Mouse (Mus musculus) limb, embryonic 14.5 days (tissue): ENCODE data around the gene Myo7a. TPM values are rescaled to one million over a fixed set of nuclear protein-coding genes. Genes with fewer than 3 reads are reported as not detected.

ENCODE experiments used
- ATAC-seq: fragments of 200-750 bp; cut with Nextera tagmentation; 2 replicates; pipeline ENCODE4 v1.8.0; 2017; ENCODE audit warnings: low read depth, moderate number of reproducible peaks, moderate TSS enrichment; ENCODE audit not compliant: low FRiP score
- DNase-seq: peaks from one replicate; pipeline ENCODE4 v3.0.0-alpha.2; 2015; ENCODE audit warnings: low spot score
- H3K27ac ChIP-seq: fragments of 300-500 bp; sonication (generic); replicated peaks from 2 replicates; pipeline ENCODE4 v1.5.1; 2014; ENCODE audit warnings: low read depth, mild to moderate bottlenecking, low read length, moderate library complexity, mixed read lengths
- H3K27me3 ChIP-seq: fragments of 300-500 bp; sonication (generic); 2 replicates; pipeline ENCODE4 v1.6.1; 2014; ENCODE audit warnings: low read length, mixed read lengths; ENCODE audit not compliant: control insufficient read depth, insufficient read depth
- H3K36me3 ChIP-seq: fragments of 300-500 bp; sonication (generic); 2 replicates; pipeline ENCODE4 v1.6.1; 2014; ENCODE audit warnings: mild to moderate bottlenecking, low read length, moderate library complexity, mixed read lengths; ENCODE audit not compliant: control insufficient read depth, insufficient read depth
- H3K4me1 ChIP-seq: fragments of 300-500 bp; sonication (generic); 2 replicates; pipeline ENCODE4 v1.6.1; 2014; ENCODE audit warnings: antibody characterized with exemption, low read length, mixed read lengths; ENCODE audit not compliant: control insufficient read depth, insufficient read depth
- H3K4me2 ChIP-seq: fragments of 300-500 bp; sonication (generic); replicated peaks from 2 replicates; pipeline ENCODE4 v1.6.1; 2014; ENCODE audit warnings: low read depth, mild to moderate bottlenecking, low read length, moderate library complexity; ENCODE audit not compliant: severe bottlenecking
- H3K4me3 ChIP-seq: fragments of 300-500 bp; sonication (generic); replicated peaks from 2 replicates; pipeline ENCODE4 v1.5.1; 2014; ENCODE audit warnings: low read length
- H3K9ac ChIP-seq: fragments of 300-500 bp; sonication (generic); 2 replicates; pipeline ENCODE4 v1.6.1; 2014; ENCODE audit warnings: mild to moderate bottlenecking, low read depth, low read length, moderate library complexity; ENCODE audit not compliant: severe bottlenecking
- H3K9me3 ChIP-seq: fragments of 300-500 bp; sonication (generic); 2 replicates; pipeline ENCODE4 v1.6.1; 2016; ENCODE audit warnings: low read length; ENCODE audit not compliant: control insufficient read depth
- POLR2A ChIP-seq: fragments of 200-500 bp; IDR thresholded peaks from 2 replicates; pipeline ENCODE4 v1.8.0; 2012; ENCODE audit warnings: inconsistent platforms, mild to moderate bottlenecking, moderate library complexity, borderline replicate concordance; ENCODE audit not compliant: insufficient read depth, insufficient read length; ENCODE audit errors: extremely low read depth
- WGBS: fragments of 180-500 bp; shearing (Covaris S2); extraction: QIAGEN DNeasy Blood & Tissue Kit; methylation state at CpG from one replicate; pipeline ENCODE4 v1.1.7; 2014; 5-methylcytosine and 5-hydroxymethylcytosine counted together
- polyA plus RNA-seq, 2 experiments: library from polyadenylated mRNA; depleted of rRNA in 1 of 2; stranded (reverse) in 1 of 2; unstranded in 1 of 2; fragments of >200 nt; fragmentation: Nextera tagmentation in 1 of 2; extraction: Ambion mirVana in 1 of 2; gene quantifications; 2 replicates each; pipeline versions ENCODE4 v1.2.1 to v1.2.3; 2012 to 2014

The Myo7a gene
- polyA plus RNA-seq, 2 experiments, result 8.1 to 18.1 TPM

GRCm38 (mm10) chr7:98066229-98066628, 53.1 kb downstream of the Myo7a start:
- Histone ChIP-seq H3K4me3 (no peak overlapping the region), H3K4me2 (no peak overlapping the region), H3K4me1 (no peaks in the 10 kb centered on the region), H3K9me3 (no peaks in the 10 kb centered on the region), H3K36me3 (no peaks in the 10 kb centered on the region), H3K27ac (no peak overlapping the region), H3K27me3 (no peaks in the 10 kb centered on the region), H3K9ac (no peak overlapping the region)
- no peak for DNase-seq
- 85% methylated on average over 11 of the region's 11 CpGs for WGBS
- TF ChIP-seq POLR2A, result no peak
- ATAC-seq, result no peak

- no peak for DNase-seq
- no peaks in the 10 kb centered on the region for H3K36me3 ChIP-seq
- no peak overlapping the region for H3K27ac ChIP-seq
- 79% methylated on average over 8 of the region's 8 CpGs for WGBS
- H3K4me2 ChIP-seq, result no peak overlapping the region
- H3K9ac ChIP-seq, result no peak overlapping the region
- no peaks in the 10 kb centered on the region for H3K4me1 ChIP-seq
- H3K27me3 ChIP-seq, result no peaks in the 10 kb centered on the region
- ATAC-seq, result no peak
- no peak for TF ChIP-seq POLR2A
- H3K9me3 ChIP-seq, result no peaks in the 10 kb centered on the region
- no peak overlapping the region for H3K4me3 ChIP-seq
These were observed 64.4 kb downstream of the Myo7a start for GRCm38 (mm10) chr7:98054942-98055341.

GRCm38 (mm10) chr7:98054461-98054860, 64.9 kb downstream of the Myo7a start:
- Histone ChIP-seq H3K4me2 (no peak overlapping the region), H3K36me3 (no peaks in the 10 kb centered on the region), H3K4me1 (no peaks in the 10 kb centered on the region), H3K9ac (no peak overlapping the region), H3K9me3 (no peaks in the 10 kb centered on the region), H3K4me3 (no peak overlapping the region), H3K27me3 (no peaks in the 10 kb centered on the region), H3K27ac (no peak overlapping the region)
- ATAC-seq, result no peak
- DNase-seq, result no peak
- WGBS, result 85% methylated on average over 9 of the region's 9 CpGs
- TF ChIP-seq POLR2A, result no peak

GRCm38 (mm10) chr7:98051980-98052379, 67.3 kb downstream of the Myo7a start:
- no peaks in the 10 kb centered on the region for H3K4me1 ChIP-seq
- no peak overlapping the region for H3K4me2 ChIP-seq
- TF ChIP-seq POLR2A, result no peak
- ATAC-seq, result no peak
- DNase-seq, result no peak
- no peak overlapping the region for H3K27ac ChIP-seq
- H3K9me3 ChIP-seq, result no peaks in the 10 kb centered on the region
- H3K36me3 ChIP-seq, result no peaks in the 10 kb centered on the region
- 13% methylated on average over 8 of the region's 8 CpGs for WGBS
- H3K4me3 ChIP-seq, result no peak overlapping the region
- H3K27me3 ChIP-seq, result no peaks in the 10 kb centered on the region
- H3K9ac ChIP-seq, result no peak overlapping the region

GRCm38 (mm10) chr7:98048101-98048824, 71.1 kb downstream of the Myo7a start:
- H3K4me1 ChIP-seq, result no peaks in the 10 kb centered on the region
- H3K9me3 ChIP-seq, result no peaks in the 10 kb centered on the region
- no peaks in the 10 kb centered on the region for H3K36me3 ChIP-seq
- H3K4me3 ChIP-seq, result no peak overlapping the region
- TF ChIP-seq POLR2A, result no peak
- no peaks in the 10 kb centered on the region for H3K27me3 ChIP-seq
- WGBS, result 77% methylated on average over 9 of the region's 9 CpGs
- H3K9ac ChIP-seq, result no peak overlapping the region
- no peak for ATAC-seq
- H3K27ac ChIP-seq, result no peak overlapping the region
- no peak overlapping the region for H3K4me2 ChIP-seq
- no peak for DNase-seq

- H3K4me2 ChIP-seq, result no peak overlapping the region
- 80% methylated on average over 7 of the region's 7 CpGs for WGBS
- no peak for TF ChIP-seq POLR2A
- H3K9ac ChIP-seq, result no peak overlapping the region
- no peaks in the 10 kb centered on the region for H3K4me1 ChIP-seq
- no peaks in the 10 kb centered on the region for H3K9me3 ChIP-seq
- ATAC-seq (no peak), DNase-seq (no peak)
- no peaks in the 10 kb centered on the region for H3K36me3 ChIP-seq
- no peak overlapping the region for H3K4me3 ChIP-seq
- no peaks in the 10 kb centered on the region for H3K27me3 ChIP-seq
- H3K27ac ChIP-seq, result no peak overlapping the region
These were observed 116.7 kb downstream of the Myo7a start for GRCm38 (mm10) chr7:98002617-98003016.

Other genes with a start within 250 kb of the Myo7a start
- not detected in 2 replicates for gene Gdpd4, start 199.6 kb downstream of the Myo7a start, polyA plus RNA-seq (2012; rRNA removed)
- gene Gdpd4, start 199.6 kb downstream of the Myo7a start, polyA plus RNA-seq (2014; fragmentation: Nextera tagmentation; extraction: Ambion mirVana), result not detected in 2 replicates
- gene Omp, start 26.0 kb upstream of the Myo7a start, polyA plus RNA-seq (2012; rRNA removed), result 0.25 and 0.38 TPM in 2 replicates
- gene Omp, start 26.0 kb upstream of the Myo7a start, polyA plus RNA-seq (2014; fragmentation: Nextera tagmentation; extraction: Ambion mirVana), result 0.17 and 0.18 TPM in 2 replicates
- gene Capn5, start 58.8 kb upstream of the Myo7a start, polyA plus RNA-seq (2012; rRNA removed), result 9.6 and 11.3 TPM in 2 replicates
- gene Capn5, start 58.8 kb upstream of the Myo7a start, polyA plus RNA-seq (2014; fragmentation: Nextera tagmentation; extraction: Ambion mirVana), result 5.6 and 6.5 TPM in 2 replicates
- gene B3gnt6, start 80.0 kb upstream of the Myo7a start, polyA plus RNA-seq (2012; rRNA removed), result 0.08 and 0.12 TPM in 2 replicates
- 0.14 TPM in 1 of 2 replicates, not detected in the other for gene B3gnt6, start 80.0 kb upstream of the Myo7a start, polyA plus RNA-seq (2014; fragmentation: Nextera tagmentation; extraction: Ambion mirVana)
- gene Acer3, start 201.7 kb upstream of the Myo7a start, polyA plus RNA-seq (2012; rRNA removed), result 22.6 and 23.6 TPM in 2 replicates
- 35.7 and 37.9 TPM in 2 replicates for gene Acer3, start 201.7 kb upstream of the Myo7a start, polyA plus RNA-seq (2014; fragmentation: Nextera tagmentation; extraction: Ambion mirVana)
- 44.0 and 61.0 TPM in 2 replicates for gene Tsku, start 241.8 kb upstream of the Myo7a start, polyA plus RNA-seq (2012; rRNA removed)
- 28.6 and 31.4 TPM in 2 replicates for gene Tsku, start 241.8 kb upstream of the Myo7a start, polyA plus RNA-seq (2014; fragmentation: Nextera tagmentation; extraction: Ambion mirVana)